Mouse (Mus musculus): ENCODE measurements around the gene Moxd1.
A peak's percentile ranks its signal among the peaks of the same experiment; 100 is the strongest.

Moxd1 gene

GRCm38 (mm10) chr10:24246815-24247214, 23.5 kb downstream of the Moxd1 start:
- H3K36me3 ChIP-seq (ENCODE audit: control insufficient read depth, insufficient read depth, low read length, poor library complexity, severe bottlenecking): no peaks in the 10 kb centered on the region
- H3K27me3 ChIP-seq (ENCODE audit: control insufficient read depth, insufficient read depth, low read length, poor library complexity, severe bottlenecking): no peaks in the 10 kb centered on the region
- DNase-seq (ENCODE audit: low read depth, low spot score): no peak

- Histone ChIP-seq H3K36me3 (ENCODE audit: control insufficient read depth, insufficient read depth, low read length, poor library complexity, severe bottlenecking) (no peaks in the 10 kb centered on the region), H3K27me3 (ENCODE audit: control insufficient read depth, insufficient read depth, low read length, poor library complexity, severe bottlenecking) (no peaks in the 10 kb centered on the region)
- DNase-seq (ENCODE audit: low read depth, low spot score): no peak
These were observed 24.8 kb downstream of the Moxd1 start for GRCm38 (mm10) chr10:24248116-24248515.

GRCm38 (mm10) chr10:24251631-24252030, 28.3 kb downstream of the Moxd1 start:
- no peak for DNase-seq (ENCODE audit: low read depth, low spot score)
- H3K36me3 ChIP-seq (ENCODE audit: control insufficient read depth, insufficient read depth, low read length, poor library complexity, severe bottlenecking): no peaks in the 10 kb centered on the region
- H3K27me3 ChIP-seq (ENCODE audit: control insufficient read depth, insufficient read depth, low read length, poor library complexity, severe bottlenecking): no peaks in the 10 kb centered on the region

- DNase-seq (ENCODE audit: low read depth, low spot score): no peak
- H3K36me3 ChIP-seq (ENCODE audit: control insufficient read depth, insufficient read depth, low read length, poor library complexity, severe bottlenecking): no peaks in the 10 kb centered on the region
- no peaks in the 10 kb centered on the region for H3K27me3 ChIP-seq (ENCODE audit: control insufficient read depth, insufficient read depth, low read length, poor library complexity, severe bottlenecking)
These were observed 34.8 kb downstream of the Moxd1 start for GRCm38 (mm10) chr10:24258150-24258549.

- no peaks in the 10 kb centered on the region for H3K27me3 ChIP-seq (ENCODE audit: control insufficient read depth, insufficient read depth, low read length, poor library complexity, severe bottlenecking)
- no peak for DNase-seq (ENCODE audit: low read depth, low spot score)
- H3K36me3 ChIP-seq (ENCODE audit: control insufficient read depth, insufficient read depth, low read length, poor library complexity, severe bottlenecking): no peaks in the 10 kb centered on the region
These were observed 35.6 kb downstream of the Moxd1 start for GRCm38 (mm10) chr10:24258885-24259284.

GRCm38 (mm10) chr10:24259794-24260590, 36.7 kb downstream of the Moxd1 start:
- no peaks in the 10 kb centered on the region for H3K36me3 ChIP-seq (ENCODE audit: control insufficient read depth, insufficient read depth, low read length, poor library complexity, severe bottlenecking)
- H3K27me3 ChIP-seq (ENCODE audit: control insufficient read depth, insufficient read depth, low read length, poor library complexity, severe bottlenecking): no peaks in the 10 kb centered on the region
- DNase-seq (ENCODE audit: low read depth, low spot score): no peak

- DNase-seq (ENCODE audit: low read depth, low spot score): no peak
- H3K36me3 ChIP-seq (ENCODE audit: control insufficient read depth, insufficient read depth, low read length, poor library complexity, severe bottlenecking): no peaks in the 10 kb centered on the region
- H3K27me3 ChIP-seq (ENCODE audit: control insufficient read depth, insufficient read depth, low read length, poor library complexity, severe bottlenecking): no peaks in the 10 kb centered on the region
These were observed 44.2 kb downstream of the Moxd1 start for GRCm38 (mm10) chr10:24267520-24267919.

GRCm38 (mm10) chr10:24271077-24271637, 47.8 kb downstream of the Moxd1 start:
- H3K27me3 ChIP-seq (ENCODE audit: control insufficient read depth, insufficient read depth, low read length, poor library complexity, severe bottlenecking): no peaks in the 10 kb centered on the region
- no peaks in the 10 kb centered on the region for H3K36me3 ChIP-seq (ENCODE audit: control insufficient read depth, insufficient read depth, low read length, poor library complexity, severe bottlenecking)
- no peak for DNase-seq (ENCODE audit: low read depth, low spot score)

DNA sequence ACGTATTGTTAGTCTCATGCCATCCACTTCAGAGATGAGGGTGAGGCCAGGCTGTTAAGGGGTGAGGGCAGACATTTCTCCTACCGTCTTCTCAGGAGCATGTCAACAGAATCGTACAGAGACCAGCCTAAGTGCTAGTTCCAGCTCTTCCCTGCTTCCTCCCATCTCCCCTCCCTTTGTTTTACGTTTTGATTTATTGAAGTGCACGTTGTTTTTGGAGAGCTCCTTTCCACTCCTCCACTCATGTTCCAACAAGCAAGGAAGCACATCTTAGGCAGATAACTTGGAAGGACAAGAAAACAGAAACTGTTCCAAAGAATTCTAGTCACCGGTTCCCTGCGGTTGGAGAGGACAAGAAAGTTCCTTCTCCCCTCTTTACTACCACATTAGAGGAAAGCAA, 52.9 kb downstream of the Moxd1 start:
- DNase-seq (ENCODE audit: low read depth, low spot score): no peak
- no peaks in the 10 kb centered on the region for H3K27me3 ChIP-seq (ENCODE audit: control insufficient read depth, insufficient read depth, low read length, poor library complexity, severe bottlenecking)
- H3K36me3 ChIP-seq (ENCODE audit: control insufficient read depth, insufficient read depth, low read length, poor library complexity, severe bottlenecking): no peaks in the 10 kb centered on the region

DNA sequence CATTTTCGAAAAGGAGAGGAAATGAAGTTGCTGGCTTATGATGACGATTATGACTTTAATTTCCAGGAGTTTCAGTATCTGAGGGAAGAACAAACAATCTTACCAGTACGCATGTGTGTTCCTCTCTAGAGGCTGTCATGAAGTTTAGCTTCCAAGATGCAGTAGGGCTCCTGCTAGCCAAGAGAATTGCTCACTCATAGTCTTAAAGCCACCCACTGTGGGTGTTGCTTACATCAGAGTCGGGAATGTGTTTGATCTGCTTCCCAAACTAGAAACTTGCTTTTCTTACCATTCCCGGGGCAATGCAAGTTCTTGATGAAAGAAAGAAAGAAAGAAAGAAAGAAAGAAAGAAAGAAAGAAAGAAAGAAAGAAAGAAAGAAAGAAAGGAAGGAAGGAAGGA, 59.3 kb downstream of the Moxd1 start:
- H3K27me3 ChIP-seq (ENCODE audit: control insufficient read depth, insufficient read depth, low read length, poor library complexity, severe bottlenecking): no peaks in the 10 kb centered on the region
- DNase-seq (ENCODE audit: low read depth, low spot score): no peak
- H3K36me3 ChIP-seq (ENCODE audit: control insufficient read depth, insufficient read depth, low read length, poor library complexity, severe bottlenecking): no peaks in the 10 kb centered on the region

GRCm38 (mm10) chr10:24291611-24292010, 68.3 kb downstream of the Moxd1 start:
- DNase-seq (ENCODE audit: low read depth, low spot score): no peak
- no peaks in the 10 kb centered on the region for H3K36me3 ChIP-seq (ENCODE audit: control insufficient read depth, insufficient read depth, low read length, poor library complexity, severe bottlenecking)
- H3K27me3 ChIP-seq (ENCODE audit: control insufficient read depth, insufficient read depth, low read length, poor library complexity, severe bottlenecking): no peaks in the 10 kb centered on the region

GRCm38 (mm10) chr10:24292671-24293070, 69.4 kb downstream of the Moxd1 start:
- DNase-seq (ENCODE audit: low read depth, low spot score): no peak
- H3K27me3 ChIP-seq (ENCODE audit: control insufficient read depth, insufficient read depth, low read length, poor library complexity, severe bottlenecking): no peaks in the 10 kb centered on the region
- no peaks in the 10 kb centered on the region for H3K36me3 ChIP-seq (ENCODE audit: control insufficient read depth, insufficient read depth, low read length, poor library complexity, severe bottlenecking)

GRCm38 (mm10) chr10:24296608-24297007, 73.3 kb downstream of the Moxd1 start:
- no peaks in the 10 kb centered on the region for H3K27me3 ChIP-seq (ENCODE audit: control insufficient read depth, insufficient read depth, low read length, poor library complexity, severe bottlenecking)
- H3K36me3 ChIP-seq (ENCODE audit: control insufficient read depth, insufficient read depth, low read length, poor library complexity, severe bottlenecking): no peaks in the 10 kb centered on the region
- DNase-seq (ENCODE audit: low read depth, low spot score): no peak

DNA sequence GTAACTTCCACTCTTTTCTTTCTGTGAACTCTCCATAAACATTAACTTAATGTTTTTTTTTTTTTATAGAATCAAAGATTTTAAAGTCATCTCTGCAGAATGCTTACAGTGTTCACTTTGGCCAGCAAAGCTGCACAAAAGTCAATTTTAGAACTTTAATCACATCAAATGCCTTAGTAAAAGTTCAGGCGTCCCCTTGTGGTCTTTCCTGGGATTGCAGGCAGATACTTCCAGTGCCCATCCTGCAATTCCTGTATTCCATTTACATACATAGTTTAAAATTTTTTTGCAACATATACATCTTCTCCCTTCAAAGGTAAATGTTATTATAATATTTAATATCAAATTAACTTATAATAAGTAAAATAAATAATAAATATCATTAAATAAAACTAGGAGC, 74.5 kb downstream of the Moxd1 start:
- no peaks in the 10 kb centered on the region for H3K36me3 ChIP-seq (ENCODE audit: control insufficient read depth, insufficient read depth, low read length, poor library complexity, severe bottlenecking)
- peak; percentile 53 for DNase-seq (ENCODE audit: low read depth, low spot score)
- no peaks in the 10 kb centered on the region for H3K27me3 ChIP-seq (ENCODE audit: control insufficient read depth, insufficient read depth, low read length, poor library complexity, severe bottlenecking)

- no peaks in the 10 kb centered on the region for H3K36me3 ChIP-seq (ENCODE audit: control insufficient read depth, insufficient read depth, low read length, poor library complexity, severe bottlenecking)
- no peaks in the 10 kb centered on the region for H3K27me3 ChIP-seq (ENCODE audit: control insufficient read depth, insufficient read depth, low read length, poor library complexity, severe bottlenecking)
- DNase-seq (ENCODE audit: low read depth, low spot score): peak; percentile 63
These were observed 75.2 kb downstream of the Moxd1 start for GRCm38 (mm10) chr10:24298260-24299244.

Data from splenic B cell, adult 2 months (primary cell).